Mouse (Mus musculus) NIH3T3 (cell line): ENCODE data around the gene Micall1.

Experiments used
- DNase-seq: peaks from one replicate; pipeline ENCODE4 v3.0.0-alpha.2; 2012; ENCODE audit warnings: low read depth

Gene Micall1

GRCm38 (mm10) chr15:79129311-79129710 lies 20.6 kb downstream of the Micall1 start:
- no peak for DNase-seq

GRCm38 (mm10) chr15:79130782-79131181 lies 22.1 kb downstream of the Micall1 start:
- DNase-seq = peak; percentile 61

GRCm38 (mm10) chr15:79131442-79131841 lies 22.7 kb downstream of the Micall1 start:
- DNase-seq = peak; percentile 96

- no peak for DNase-seq
These were observed 24.5 kb downstream of the Micall1 start for GRCm38 (mm10) chr15:79133191-79133661.

- no peak for DNase-seq
These were observed 26.0 kb downstream of the Micall1 start for GRCm38 (mm10) chr15:79134496-79135270.

GRCm38 (mm10) chr15:79135332-79135731 lies 26.6 kb downstream of the Micall1 start:
- no peak for DNase-seq

- no peak for DNase-seq
These were observed 27.3 kb downstream of the Micall1 start for GRCm38 (mm10) chr15:79135783-79136575.

GRCm38 (mm10) chr15:79139640-79140039 lies 30.9 kb downstream of the Micall1 start:
- DNase-seq = peak; percentile 79

GRCm38 (mm10) chr15:79140866-79141565 lies 32.3 kb downstream of the Micall1 start, which contains the start of the genes Polr2f and 1700088E04Rik:
Polr2f (plus strand) TSS chr15:79141009.
1700088E04Rik (minus strand) TSS chr15:79141253.
- peak; percentile 97 for DNase-seq

- DNase-seq = no peak
These were observed 32.8 kb downstream of the Micall1 start for GRCm38 (mm10) chr15:79141566-79141917.

GRCm38 (mm10) chr15:79143316-79143715 lies 34.6 kb downstream of the Micall1 start:
- DNase-seq = no peak

- no peak for DNase-seq
These were observed 35.3 kb downstream of the Micall1 start for GRCm38 (mm10) chr15:79144021-79144420.

- no peak for DNase-seq
These were observed 36.8 kb downstream of the Micall1 start for GRCm38 (mm10) chr15:79145522-79145921.

- peak; percentile 91 for DNase-seq
These were observed 39.8 kb downstream of the Micall1 start for GRCm38 (mm10) chr15:79148533-79148932.

GRCm38 (mm10) chr15:79151881-79152280 lies 43.2 kb downstream of the Micall1 start:
- DNase-seq = no peak

- no peak for DNase-seq
These were observed 44.0 kb downstream of the Micall1 start for GRCm38 (mm10) chr15:79152709-79153108.

GRCm38 (mm10) chr15:79155572-79155971 lies 46.9 kb downstream of the Micall1 start:
- no peak for DNase-seq

- peak; percentile 58 for DNase-seq
These were observed 53.6 kb downstream of the Micall1 start for GRCm38 (mm10) chr15:79162301-79162700.

GRCm38 (mm10) chr15:79162822-79163221 lies 54.1 kb downstream of the Micall1 start:
- no peak for DNase-seq

GRCm38 (mm10) chr15:79164251-79164650 lies 55.6 kb downstream of the Micall1 start:
- DNase-seq = no peak

- DNase-seq = no peak
These were observed 56.4 kb downstream of the Micall1 start, which contains the start of gene Sox10 for GRCm38 (mm10) chr15:79165140-79165539. Sox10 (minus strand) TSS chr15:79165240.

GRCm38 (mm10) chr15:79166712-79167111 lies 58.0 kb downstream of the Micall1 start:
- no peak for DNase-seq
